Mouse (Mus musculus): ENCODE measurements around the gene Serpine2.

Gene Serpine2

GRCm38 (mm10) chr1:79757597-79757996 is 103.4 kb downstream of the Serpine2 start:
- no peak for DNase-seq (ENCODE audit: extremely low spot score, low spot score)

- no peak for DNase-seq (ENCODE audit: extremely low spot score, low spot score)
Observed at GRCm38 (mm10) chr1:79757161-79757560, 103.8 kb downstream of the Serpine2 start.

DNA sequence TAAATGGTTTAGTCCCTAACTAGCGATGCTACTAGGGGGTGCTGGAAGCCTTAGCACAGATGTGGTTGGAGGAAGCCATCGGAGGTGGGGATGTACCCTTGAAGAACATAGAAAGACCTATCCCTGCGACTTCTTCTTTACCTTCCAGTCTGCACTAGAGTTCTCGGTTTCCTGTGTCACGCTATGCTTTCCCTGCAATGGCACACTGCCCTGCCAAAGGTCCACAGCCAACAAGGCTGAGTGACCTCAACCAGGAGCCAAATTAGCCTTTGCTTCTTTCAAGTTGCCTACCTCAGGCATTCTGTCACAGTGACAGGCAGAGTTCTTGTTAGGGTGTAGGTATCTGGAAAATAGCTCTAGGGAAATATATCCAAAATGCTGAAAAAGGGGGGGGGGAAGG is 104.6 kb downstream of the Serpine2 start:
- DNase-seq (ENCODE audit: extremely low spot score, low spot score): no peak

- no peak for DNase-seq (ENCODE audit: extremely low spot score, low spot score)
Observed at GRCm38 (mm10) chr1:79755376-79755775, 105.6 kb downstream of the Serpine2 start.

GRCm38 (mm10) chr1:79754936-79755335 is 106.0 kb downstream of the Serpine2 start:
- DNase-seq (ENCODE audit: extremely low spot score, low spot score): no peak

DNA sequence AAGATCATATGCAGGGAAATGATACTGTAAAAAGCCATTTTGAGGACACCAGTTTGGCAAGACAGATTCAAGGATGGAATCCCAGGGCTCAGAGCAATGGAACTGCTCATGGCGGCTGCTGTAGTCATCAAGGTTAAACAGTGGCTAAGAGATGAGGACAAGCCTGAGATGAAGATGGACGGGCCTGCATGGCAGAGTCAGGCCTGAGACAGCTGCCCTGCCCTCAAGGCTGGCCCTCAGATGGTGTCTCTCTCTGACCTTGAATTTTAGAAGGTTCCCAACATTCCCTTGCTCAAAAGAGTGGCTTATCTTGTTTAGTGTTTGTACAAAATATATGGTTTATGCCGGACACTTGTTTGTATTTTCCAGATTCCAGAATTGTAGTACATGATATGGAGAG is 107.5 kb downstream of the Serpine2 start:
- no peak for DNase-seq (ENCODE audit: extremely low spot score, low spot score)

GRCm38 (mm10) chr1:79752714-79753340 is 108.2 kb downstream of the Serpine2 start:
- no peak for DNase-seq (ENCODE audit: extremely low spot score, low spot score)

DNA sequence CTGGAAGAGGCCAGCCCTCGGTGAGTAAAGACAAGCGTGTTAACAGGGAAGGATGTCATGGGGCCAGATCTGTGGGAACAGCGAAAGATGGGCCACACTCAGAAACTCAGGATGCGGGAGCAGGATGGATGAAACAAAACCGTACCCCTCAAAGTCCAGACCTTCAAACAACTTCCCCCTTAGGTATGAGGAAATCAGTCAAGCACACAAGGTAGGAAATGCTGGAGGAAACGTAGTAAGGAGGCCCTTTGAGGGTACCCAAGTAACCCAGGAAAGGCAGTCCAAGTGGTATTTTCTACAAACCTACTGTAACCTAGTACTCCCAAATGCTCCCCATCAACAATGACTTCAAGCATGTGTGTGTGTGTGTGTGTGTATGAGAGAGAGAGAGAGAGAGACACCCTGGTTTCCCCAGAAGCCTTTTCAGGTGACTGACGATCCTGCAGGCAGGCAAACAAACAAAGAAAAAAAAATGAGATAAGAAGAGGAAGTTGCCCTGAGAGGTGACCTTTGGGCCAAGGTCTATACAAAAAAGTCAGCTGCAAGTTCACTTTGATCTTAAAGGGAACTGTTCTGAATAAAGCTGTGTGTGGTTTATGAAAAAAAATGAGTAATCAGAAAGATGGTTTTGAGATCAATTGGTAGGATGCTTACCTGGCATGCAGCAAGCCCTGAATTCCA is 108.8 kb downstream of the Serpine2 start:
- no peak for DNase-seq (ENCODE audit: extremely low spot score, low spot score)

GRCm38 (mm10) chr1:79751186-79751585 is 109.8 kb downstream of the Serpine2 start:
- no peak for DNase-seq (ENCODE audit: extremely low spot score, low spot score)

GRCm38 (mm10) chr1:79746056-79746455 is 114.9 kb downstream of the Serpine2 start:
- no peak for DNase-seq (ENCODE audit: extremely low spot score, low spot score)
